Mouse (Mus musculus): ENCODE measurements at regions not wholly inside any gene's neighbourhood (a gene's known extent, or its start where the extent isn't known, plus 50 kb on each side); places are given as distances from the start of the nearest gene placed in this dataset.

DNA sequence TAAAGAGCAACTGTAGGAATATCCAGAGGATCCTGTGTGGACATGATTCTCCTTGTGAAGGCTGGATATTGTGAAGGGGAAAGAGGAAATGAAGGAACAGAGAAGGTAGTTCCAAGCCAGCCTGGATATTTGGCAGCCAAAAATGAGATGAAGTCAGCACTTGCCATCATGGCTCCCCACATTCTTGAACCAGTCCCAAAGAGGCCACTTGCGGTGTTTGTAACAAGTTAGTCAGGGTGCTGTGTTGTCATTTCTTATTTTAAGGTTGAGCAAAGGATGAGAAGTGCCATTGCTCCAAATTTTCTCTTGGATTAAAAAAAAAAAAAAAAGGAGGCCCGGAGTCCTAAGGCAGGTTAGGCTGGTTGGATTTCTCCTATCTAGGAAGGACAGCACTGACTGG, 63.3 kb upstream of the Hif1a start:
- TF ChIP-seq CTCF (IDR thresholded peaks at IDR 0.05) (no peak), EP300 (IDR thresholded peaks at IDR 0.05) (no peak)
